Mouse (Mus musculus) heart, embryonic 16.5 days (tissue): ENCODE measurements around the gene Trim14. TPM values are rescaled to one million over a fixed set of nuclear protein-coding genes. Genes with fewer than 3 reads are reported as not detected.
A peak's percentile ranks its signal among the peaks of the same experiment; 100 is the strongest.

ENCODE experiments used
- ATAC-seq: fragments of 200-750 bp; cut with Nextera tagmentation; replicated peaks from 2 replicates; pipeline ENCODE4 v1.8.0; 2017; ENCODE audit warnings: moderate number of reproducible peaks; ENCODE audit not compliant: insufficient read depth, low FRiP score; ENCODE audit errors: extremely low read depth
- H3K27ac ChIP-seq: fragments of 300-500 bp; sonication (generic); 2 replicates; pipeline ENCODE4 v1.5.1; 2014; ENCODE audit warnings: mild to moderate bottlenecking, low read length, control low read depth, moderate library complexity
- H3K27me3 ChIP-seq: fragments of 300-500 bp; sonication (generic); 2 replicates; pipeline ENCODE4 v1.6.1; 2014; ENCODE audit warnings: low read length, mixed read lengths; ENCODE audit not compliant: control insufficient read depth, insufficient read depth
- H3K36me3 ChIP-seq: fragments of 300-500 bp; sonication (generic); 2 replicates; pipeline ENCODE4 v1.6.1; 2014; ENCODE audit not compliant: control insufficient read depth, insufficient read depth
- H3K4me1 ChIP-seq: fragments of 300-500 bp; sonication (generic); 2 replicates; pipeline ENCODE4 v1.6.1; 2014; ENCODE audit warnings: low read length, mixed read lengths; ENCODE audit not compliant: control insufficient read depth, insufficient read depth
- H3K4me2 ChIP-seq: fragments of 300-500 bp; sonication (generic); 2 replicates; pipeline ENCODE4 v1.6.1; 2014; ENCODE audit warnings: low read depth, mild to moderate bottlenecking, control low read depth, low read length
- H3K4me3 ChIP-seq: fragments of 300-500 bp; sonication (generic); 2 replicates; pipeline ENCODE4 v1.5.1; 2014; ENCODE audit warnings: mild to moderate bottlenecking, control low read depth, low read length
- H3K9ac ChIP-seq: fragments of 300-500 bp; sonication (generic); 2 replicates; pipeline ENCODE4 v1.6.1; 2014; ENCODE audit warnings: low read length, control low read depth
- H3K9me3 ChIP-seq: fragments of 300-500 bp; sonication (generic); replicated peaks from 2 replicates; pipeline ENCODE4 v1.6.1; 2016; ENCODE audit warnings: low read length; ENCODE audit not compliant: control insufficient read depth
- WGBS: fragments of 180-500 bp; shearing (Covaris S2); extraction: QIAGEN DNeasy Blood & Tissue Kit; methylation state at CpG from one replicate; pipeline ENCODE4 v1.1.7; 2014; 5-methylcytosine and 5-hydroxymethylcytosine counted together
- polyA plus RNA-seq: library from polyadenylated mRNA; unstranded; fragments of >200 nt; fragmentation: Nextera tagmentation; extraction: Ambion mirVana; gene quantifications from 2 replicates; pipeline ENCODE4 v1.2.1, GENCODE M21; 2015

Trim14 gene
- polyA plus RNA-seq, 1 experiment from 2014 or later = 4.7 TPM

DNA sequence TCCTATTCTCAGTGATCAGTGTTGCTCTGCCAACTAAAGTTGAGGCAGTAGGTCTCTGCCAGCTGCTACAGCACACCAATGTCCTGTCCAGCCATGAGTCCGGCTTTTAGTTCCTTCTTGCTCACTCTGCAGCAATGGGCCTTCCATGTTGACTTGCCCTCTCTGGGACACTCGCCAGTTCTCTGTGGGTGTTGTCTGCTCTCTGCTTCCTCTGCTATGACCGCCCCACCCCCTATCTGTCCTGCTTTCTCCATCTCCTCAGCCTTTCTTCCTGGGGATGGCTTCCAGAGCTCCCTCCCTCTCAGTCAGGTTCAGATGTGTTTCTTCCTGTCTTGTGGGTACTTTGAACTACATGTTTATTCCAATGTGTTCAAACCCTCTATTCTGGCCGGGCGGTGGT lies 48.6 kb downstream of the Trim14 start:
- Histone ChIP-seq H3K4me1 (peaks cover 17% of the 10 kb centered on the region), H3K9ac (no peak overlapping the region), H3K4me2 (no peak overlapping the region), H3K4me3 (no peak overlapping the region), H3K36me3 (no peaks in the 10 kb centered on the region), H3K27ac (no peak overlapping the region), H3K9me3 (no peaks in the 10 kb centered on the region), H3K27me3 (no peaks in the 10 kb centered on the region)
- WGBS = 82% methylated on average over 5 of the region's 5 CpGs
- ATAC-seq = no peak

GRCm38 (mm10) chr4:46485696-46486417 lies 50.1 kb downstream of the Trim14 start:
- H3K4me2 ChIP-seq = peak overlapping the region; percentile 23; the same call in 1 of the 2 replicates
- WGBS = 25% methylated on average over 14 of the region's 14 CpGs
- no peaks in the 10 kb centered on the region for H3K27me3 ChIP-seq
- H3K4me1 ChIP-seq = peaks cover 17% of the 10 kb centered on the region
- H3K4me3 ChIP-seq = no peak overlapping the region
- H3K36me3 ChIP-seq = no peaks in the 10 kb centered on the region
- H3K9me3 ChIP-seq = no peaks in the 10 kb centered on the region
- ATAC-seq = peak; percentile 52; the same call in 1 of the 2 replicates
- H3K27ac ChIP-seq = peak overlapping the region; percentile 87
- H3K9ac ChIP-seq = peak overlapping the region; percentile 49

DNA sequence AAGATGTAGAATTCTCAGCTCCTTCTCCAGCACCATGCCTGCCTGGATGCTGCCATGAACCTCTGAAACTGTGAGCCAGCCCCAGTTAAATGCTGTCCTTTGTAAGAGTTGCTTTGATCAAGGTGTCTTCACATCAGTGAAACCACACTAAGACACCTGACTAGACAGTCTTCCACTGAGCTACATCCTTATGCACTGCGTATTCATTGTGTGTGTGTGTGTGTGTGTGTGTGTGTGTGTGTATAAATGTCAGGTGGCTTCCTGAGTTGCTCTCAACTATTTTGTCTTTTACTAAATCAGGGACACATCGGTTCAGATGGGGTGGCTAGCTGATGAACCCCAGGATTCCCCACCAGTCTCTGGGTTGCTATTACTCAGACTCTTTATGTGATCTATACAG lies 56.9 kb downstream of the Trim14 start:
- ATAC-seq = no peak
- no peaks in the 10 kb centered on the region for H3K27me3 ChIP-seq

GRCm38 (mm10) chr4:46475101-46475500 lies 60.8 kb downstream of the Trim14 start:
- 87% methylated on average over 5 of the region's 5 CpGs for WGBS
- no peaks in the 10 kb centered on the region for H3K9me3 ChIP-seq
- H3K4me2 ChIP-seq = no peak overlapping the region
- no peaks in the 10 kb centered on the region for H3K4me1 ChIP-seq
- ATAC-seq = no peak
- H3K4me3 ChIP-seq = no peak overlapping the region
- peaks cover 47% of the 10 kb centered on the region for H3K36me3 ChIP-seq
- no peak overlapping the region for H3K9ac ChIP-seq
- H3K27me3 ChIP-seq = no peaks in the 10 kb centered on the region
- H3K27ac ChIP-seq = no peak overlapping the region

More for the DNA sequence above, 56.9 kb downstream of the Trim14 start:
- 91% methylated on average over 2 of the region's 2 CpGs for WGBS
- Histone ChIP-seq H3K4me2 (no peak overlapping the region), H3K36me3 (peaks cover 17% of the 10 kb centered on the region), H3K4me3 (no peak overlapping the region), H3K4me1 (no peaks in the 10 kb centered on the region), H3K9me3 (no peaks in the 10 kb centered on the region), H3K9ac (no peak overlapping the region), H3K27ac (no peak overlapping the region)

GRCm38 (mm10) chr4:46465740-46466139 lies 70.2 kb downstream of the Trim14 start:
- ATAC-seq = no peak
- peaks cover 6% of the 10 kb centered on the region for H3K4me1 ChIP-seq
- no peaks in the 10 kb centered on the region for H3K9me3 ChIP-seq
- H3K36me3 ChIP-seq = peaks cover 75% of the 10 kb centered on the region
- no peak overlapping the region for H3K4me2 ChIP-seq
- no peak overlapping the region for H3K9ac ChIP-seq
- no peaks in the 10 kb centered on the region for H3K27me3 ChIP-seq
- WGBS = 86% methylated on average over 3 of the region's 3 CpGs
- no peak overlapping the region for H3K4me3 ChIP-seq
- no peak overlapping the region for H3K27ac ChIP-seq

GRCm38 (mm10) chr4:46463130-46463830 lies 72.7 kb downstream of the Trim14 start:
- Histone ChIP-seq H3K27me3 (no peaks in the 10 kb centered on the region), H3K4me1 (peaks cover 8% of the 10 kb centered on the region), H3K27ac (no peak overlapping the region), H3K4me2 (no peak overlapping the region), H3K4me3 (no peak overlapping the region), H3K9ac (no peak overlapping the region), H3K36me3 (peaks cover 53% of the 10 kb centered on the region), H3K9me3 (no peaks in the 10 kb centered on the region)
- ATAC-seq = no peak; the same call in 1 of the 2 replicates
- WGBS = 81% methylated on average over 7 of the region's 7 CpGs

GRCm38 (mm10) chr4:46458411-46458810 lies 77.5 kb downstream of the Trim14 start:
- no peaks in the 10 kb centered on the region for H3K27me3 ChIP-seq
- ATAC-seq = no peak
- no peak overlapping the region for H3K4me2 ChIP-seq
- 91% methylated on average over 2 of the region's 2 CpGs for WGBS
- peaks cover 28% of the 10 kb centered on the region for H3K4me1 ChIP-seq
- H3K9me3 ChIP-seq = no peaks in the 10 kb centered on the region
- H3K36me3 ChIP-seq = peaks cover 13% of the 10 kb centered on the region
- no peak overlapping the region for H3K9ac ChIP-seq
- H3K27ac ChIP-seq = no peak overlapping the region
- H3K4me3 ChIP-seq = no peak overlapping the region

GRCm38 (mm10) chr4:46457186-46457585 lies 78.8 kb downstream of the Trim14 start:
- no peak overlapping the region for H3K9ac ChIP-seq
- WGBS = 92% methylated on average over 3 of the region's 3 CpGs
- no peak overlapping the region for H3K4me3 ChIP-seq
- H3K36me3 ChIP-seq = peaks cover 6% of the 10 kb centered on the region; the same call in 1 of the 2 replicates
- H3K27ac ChIP-seq = no peak overlapping the region
- no peaks in the 10 kb centered on the region for H3K27me3 ChIP-seq
- H3K4me2 ChIP-seq = no peak overlapping the region
- ATAC-seq = no peak
- H3K4me1 ChIP-seq = peaks cover 29% of the 10 kb centered on the region
- H3K9me3 ChIP-seq = no peaks in the 10 kb centered on the region

- Histone ChIP-seq H3K9ac (no peak overlapping the region), H3K4me2 (no peak overlapping the region), H3K9me3 (no peaks in the 10 kb centered on the region), H3K4me1 (peaks cover 29% of the 10 kb centered on the region), H3K36me3 (peaks cover 6% of the 10 kb centered on the region; the same call in 1 of the 2 replicates), H3K27ac (no peak overlapping the region), H3K27me3 (no peaks in the 10 kb centered on the region), H3K4me3 (no peak overlapping the region)
- no peak for ATAC-seq
- WGBS = 81% methylated on average over 4 of the region's 4 CpGs
Measured at GRCm38 (mm10) chr4:46456762-46457161, 79.2 kb downstream of the Trim14 start.
